Mouse (Mus musculus): ENCODE results near the gene Lcn10.

DNA sequence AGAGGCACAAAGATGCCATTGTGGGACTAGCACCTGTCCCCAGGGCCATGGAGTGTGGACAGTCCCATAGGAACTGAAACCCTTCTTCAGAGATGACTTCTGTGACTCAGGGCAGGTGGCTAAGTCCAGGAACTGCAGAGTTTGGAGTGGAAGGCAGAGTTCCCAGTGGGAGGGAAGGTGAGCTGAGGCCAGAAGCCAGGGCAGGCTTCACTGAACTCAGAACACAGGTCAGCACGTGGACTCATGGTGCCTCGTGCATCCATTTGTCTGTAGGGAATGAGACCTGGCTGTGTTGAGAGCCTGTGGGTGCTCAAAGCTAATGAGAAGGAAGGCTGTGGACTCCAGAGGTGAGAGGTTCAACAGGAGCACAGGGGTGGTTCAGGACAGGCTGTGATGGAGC is 16.2 kb downstream of the Lcn10 start:
- no peak for TF ChIP-seq CTCF (IDR thresholded peaks at IDR 0.05; ENCODE audit: borderline replicate concordance, insufficient read depth, low read length)
- no peak for TF ChIP-seq POLR2A (IDR thresholded peaks at IDR 0.05; ENCODE audit: low read depth, low read length)
